Mouse (Mus musculus): ENCODE measurements at regions not wholly inside any gene's neighbourhood (a gene's known extent, or its start where the extent isn't known, plus 50 kb on each side); places are given as distances from the start of the nearest gene placed in this dataset.
A peak's percentile ranks its signal among the peaks of the same experiment; 100 is the strongest.

- Histone ChIP-seq H3K9me3 (ENCODE audit: low read depth, low read length) (no peaks in the 10 kb centered on the region), H3K4me2 (no peak overlapping the region), H3K27ac (ENCODE audit: low read depth) (no peak overlapping the region), H3K27me3 (ENCODE audit: insufficient read depth, low read length) (no peaks in the 10 kb centered on the region), H3K4me1 (ENCODE audit: insufficient read depth) (no peaks in the 10 kb centered on the region), H3K36me3 (ENCODE audit: insufficient read depth) (no peaks in the 10 kb centered on the region), H3K4me3 (ENCODE audit: low read depth, low read length) (no peak overlapping the region), H3K9ac (no peak overlapping the region)
- no peak for TF ChIP-seq CTCF (IDR thresholded peaks at IDR 0.05; ENCODE audit: low read depth)
- DNase-seq (no peak), ATAC-seq (ENCODE audit: insufficient read depth) (no peak)
- 50% methylated on average over 8 of the region's 8 CpGs for WGBS
Observed at GRCm38 (mm10) chr17:66259697-66260096, 136.4 kb downstream of the Ddx11 start.

GRCm38 (mm10) chr17:66262681-66263240 lies 139.4 kb downstream of the Ddx11 start:
- no peak for TF ChIP-seq CTCF (IDR thresholded peaks at IDR 0.05; ENCODE audit: low read depth)
- 60% methylated on average over 4 of the region's 4 CpGs for WGBS
- ATAC-seq (ENCODE audit: insufficient read depth) = no peak

GRCm38 (mm10) chr17:66263405-66263804 lies 140.1 kb downstream of the Ddx11 start:
- ATAC-seq (ENCODE audit: insufficient read depth) (no peak), DNase-seq (no peak)
- Histone ChIP-seq H3K36me3 (ENCODE audit: insufficient read depth) (no peaks in the 10 kb centered on the region), H3K4me1 (ENCODE audit: insufficient read depth) (no peaks in the 10 kb centered on the region), H3K27ac (ENCODE audit: low read depth) (no peak overlapping the region), H3K4me2 (no peak overlapping the region), H3K9me3 (ENCODE audit: low read depth, low read length) (no peaks in the 10 kb centered on the region), H3K9ac (no peak overlapping the region), H3K4me3 (ENCODE audit: low read depth, low read length) (no peak overlapping the region), H3K27me3 (ENCODE audit: insufficient read depth, low read length) (no peaks in the 10 kb centered on the region)
- 80% methylated on average over 4 of the region's 4 CpGs for WGBS
- no peak for TF ChIP-seq CTCF (IDR thresholded peaks at IDR 0.05; ENCODE audit: low read depth)

More at GRCm38 (mm10) chr17:66262681-66263240, 139.4 kb downstream of the Ddx11 start:
- Histone ChIP-seq H3K4me3 (ENCODE audit: low read depth, low read length) (no peak overlapping the region), H3K27ac (ENCODE audit: low read depth) (no peak overlapping the region), H3K4me2 (no peak overlapping the region), H3K9me3 (ENCODE audit: low read depth, low read length) (no peaks in the 10 kb centered on the region), H3K4me1 (ENCODE audit: insufficient read depth) (no peaks in the 10 kb centered on the region), H3K9ac (no peak overlapping the region), H3K36me3 (ENCODE audit: insufficient read depth) (no peaks in the 10 kb centered on the region), H3K27me3 (ENCODE audit: insufficient read depth, low read length) (no peaks in the 10 kb centered on the region)
- no peak for DNase-seq

GRCm38 (mm10) chr17:66266803-66267202 lies 143.5 kb downstream of the Ddx11 start:
- Histone ChIP-seq H3K27me3 (ENCODE audit: insufficient read depth, low read length) (no peaks in the 10 kb centered on the region), H3K9me3 (ENCODE audit: low read depth, low read length) (no peaks in the 10 kb centered on the region), H3K9ac (no peak overlapping the region), H3K27ac (ENCODE audit: low read depth) (no peak overlapping the region), H3K36me3 (ENCODE audit: insufficient read depth) (no peaks in the 10 kb centered on the region), H3K4me1 (ENCODE audit: insufficient read depth) (no peaks in the 10 kb centered on the region), H3K4me3 (ENCODE audit: low read depth, low read length) (no peak overlapping the region), H3K4me2 (no peak overlapping the region)
- no peak for TF ChIP-seq CTCF (IDR thresholded peaks at IDR 0.05; ENCODE audit: low read depth)
- DNase-seq = no peak
- no peak for ATAC-seq (ENCODE audit: insufficient read depth)
- WGBS = 79% methylated on average over 5 of the region's 5 CpGs

GRCm38 (mm10) chr17:66267831-66268230 lies 144.5 kb downstream of the Ddx11 start:
- TF ChIP-seq CTCF (IDR thresholded peaks at IDR 0.05; ENCODE audit: low read depth) = no peak
- no peaks in the 10 kb centered on the region for H3K4me1 ChIP-seq (ENCODE audit: insufficient read depth)
- 31% methylated on average over 6 of the region's 6 CpGs for WGBS

DNA sequence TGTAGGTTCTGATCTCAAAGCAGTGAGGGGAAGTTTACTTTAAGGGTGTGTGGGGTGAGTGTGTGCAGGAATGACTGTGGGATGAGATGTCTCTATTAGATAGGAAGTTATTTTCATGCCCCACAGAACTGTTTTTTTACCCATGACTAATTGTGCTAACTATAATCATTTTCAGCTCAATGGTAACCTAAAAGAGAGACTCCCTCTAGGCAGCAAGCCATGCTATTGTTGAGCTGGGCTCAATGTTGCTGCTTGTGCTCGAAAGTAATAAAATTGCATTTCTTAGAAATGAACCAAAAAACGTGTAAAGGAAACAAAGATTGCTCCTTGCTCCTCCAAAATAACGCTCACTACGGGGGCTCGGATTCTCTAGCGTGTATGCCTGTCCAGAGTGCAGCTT lies 146.2 kb downstream of the Ddx11 start:
- H3K27me3 ChIP-seq (ENCODE audit: insufficient read depth, low read length) = no peaks in the 10 kb centered on the region
- no peaks in the 10 kb centered on the region for H3K9me3 ChIP-seq (ENCODE audit: low read depth, low read length)
- H3K36me3 ChIP-seq (ENCODE audit: insufficient read depth) = no peaks in the 10 kb centered on the region
- TF ChIP-seq CTCF (IDR thresholded peaks at IDR 0.05; ENCODE audit: low read depth) = no peak
- H3K9ac ChIP-seq = no peak overlapping the region
- no peaks in the 10 kb centered on the region for H3K4me1 ChIP-seq (ENCODE audit: insufficient read depth)
- no peak overlapping the region for H3K27ac ChIP-seq (ENCODE audit: low read depth)
- 65% methylated on average over 6 of the region's 6 CpGs for WGBS
- no peak overlapping the region for H3K4me3 ChIP-seq (ENCODE audit: low read depth, low read length)
- ATAC-seq (ENCODE audit: insufficient read depth) = no peak
- no peak for DNase-seq
- no peak overlapping the region for H3K4me2 ChIP-seq

More at GRCm38 (mm10) chr17:66267831-66268230, 144.5 kb downstream of the Ddx11 start:
- no peaks in the 10 kb centered on the region for H3K27me3 ChIP-seq (ENCODE audit: insufficient read depth, low read length)
- DNase-seq = peak; percentile 11
- no peak overlapping the region for H3K27ac ChIP-seq (ENCODE audit: low read depth)
- H3K36me3 ChIP-seq (ENCODE audit: insufficient read depth) = no peaks in the 10 kb centered on the region
- H3K9me3 ChIP-seq (ENCODE audit: low read depth, low read length) = no peaks in the 10 kb centered on the region
- H3K4me2 ChIP-seq = no peak overlapping the region
- no peak overlapping the region for H3K9ac ChIP-seq
- H3K4me3 ChIP-seq (ENCODE audit: low read depth, low read length) = no peak overlapping the region
- ATAC-seq (ENCODE audit: insufficient read depth) = no peak

DNA sequence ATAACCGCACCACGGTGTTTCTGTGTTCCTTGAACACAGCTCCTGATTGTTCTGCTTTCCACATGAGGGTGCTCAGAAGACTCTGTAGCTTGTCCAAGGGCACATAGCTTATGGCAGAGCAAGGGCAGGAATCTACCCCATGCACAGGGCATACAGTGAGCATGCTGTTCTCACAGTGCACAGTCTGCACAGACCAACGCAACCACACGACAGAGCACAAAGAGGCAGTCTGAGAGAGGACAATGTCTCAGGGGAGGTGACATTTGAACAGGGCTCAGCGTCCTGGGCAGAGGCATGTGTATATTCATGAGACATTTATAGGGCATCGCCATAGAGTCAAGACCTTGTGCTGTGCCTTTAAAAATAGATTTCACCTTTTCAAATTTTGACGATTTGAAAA lies 148.6 kb downstream of the Ddx11 start:
- DNase-seq (no peak), ATAC-seq (ENCODE audit: insufficient read depth) (no peak)
- 90% methylated on average over 7 of the region's 7 CpGs for WGBS

More for the DNA sequence above, 148.6 kb downstream of the Ddx11 start:
- Histone ChIP-seq H3K4me2 (no peak overlapping the region), H3K4me1 (ENCODE audit: insufficient read depth) (no peaks in the 10 kb centered on the region; the same call in 1 of the 2 replicates), H3K27ac (ENCODE audit: low read depth) (no peak overlapping the region), H3K36me3 (ENCODE audit: insufficient read depth) (no peaks in the 10 kb centered on the region), H3K9me3 (ENCODE audit: low read depth, low read length) (no peaks in the 10 kb centered on the region), H3K4me3 (ENCODE audit: low read depth, low read length) (no peak overlapping the region), H3K9ac (no peak overlapping the region), H3K27me3 (ENCODE audit: insufficient read depth, low read length) (no peaks in the 10 kb centered on the region)
- TF ChIP-seq CTCF (IDR thresholded peaks at IDR 0.05; ENCODE audit: low read depth) = no peak
